Mouse (Mus musculus): ENCODE measurements around the gene Zfp784. TPM values are rescaled to one million over a fixed set of nuclear protein-coding genes. Genes with fewer than 3 reads are reported as not detected.

Zfp784 gene
- polyA plus RNA-seq (2012; rRNA removed): 1.6 and 1.7 TPM in 2 replicates

DNA sequence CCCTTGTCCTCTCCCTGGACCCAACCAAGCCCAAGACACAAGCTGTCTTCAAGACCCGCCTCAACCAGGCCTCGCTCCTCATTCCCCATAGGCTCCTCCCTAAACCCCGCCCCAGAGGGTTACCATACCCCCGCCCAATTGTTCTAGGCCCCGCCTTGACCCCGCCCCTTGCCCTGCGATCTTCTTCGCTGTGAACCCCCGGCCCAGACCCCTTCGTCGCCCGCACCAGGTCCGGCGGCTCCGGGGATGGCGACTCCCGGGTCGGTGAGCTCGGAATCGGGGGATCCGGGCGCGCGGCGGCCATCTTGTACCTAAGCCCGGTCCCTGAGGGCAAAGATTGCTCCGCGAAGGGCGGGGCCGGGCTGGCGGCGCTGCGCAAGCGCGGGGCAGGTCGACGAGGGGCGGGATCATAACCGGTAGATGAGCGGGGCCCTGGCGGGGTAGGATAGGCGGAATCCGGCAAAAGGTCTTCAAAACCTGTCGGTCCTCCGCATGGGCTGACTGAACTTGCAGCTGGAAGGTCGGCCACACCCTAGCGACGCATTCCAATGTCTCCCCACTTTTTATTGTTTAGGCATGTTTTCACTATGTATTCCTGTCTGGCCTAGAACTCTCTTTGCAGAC lies at the start of gene Zfp784:
Gene Zfp784 (minus strand): TSS at position 338 of the 624 bp plus-strand sequence.

GRCm38 (mm10) chr7:5080010-5080751 lies 41.9 kb upstream of the Zfp784 start, which contains the start of gene Epn1:
Gene Epn1, plus strand, starts transcription at chr7:5080235.

DNA sequence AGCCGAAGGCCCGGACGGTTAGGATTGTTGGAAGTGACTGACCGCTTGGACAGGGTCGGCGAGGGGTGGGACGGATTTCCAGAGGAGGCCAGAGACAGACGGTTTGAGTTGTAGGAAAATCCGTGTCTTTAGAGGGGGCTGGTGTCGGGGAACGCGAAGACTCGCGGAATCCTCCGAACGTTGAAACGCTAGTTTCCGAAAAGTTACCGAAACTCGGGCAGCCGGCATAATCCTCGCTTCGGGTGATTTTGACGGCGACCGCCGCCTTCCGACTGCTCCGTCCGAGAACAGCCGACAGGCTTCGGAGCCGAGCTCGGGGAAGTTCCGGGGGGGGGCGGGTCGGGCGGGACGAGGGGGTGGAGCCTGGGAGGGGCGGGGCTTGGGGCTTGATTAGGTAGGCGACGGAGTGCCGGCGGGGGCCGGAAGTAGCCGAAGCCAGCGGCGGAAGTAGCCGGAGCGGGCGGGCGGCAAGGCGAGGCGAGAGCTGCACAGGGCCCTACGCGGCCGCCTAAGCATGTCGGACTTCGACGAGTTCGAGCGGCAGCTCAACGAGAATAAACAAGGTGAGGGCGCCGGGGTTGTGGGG lies 23.6 kb upstream of the Zfp784 start, which contains the start of gene U2af2:
Gene U2af2 (plus strand): TSS at position 370 of the 586 bp plus-strand sequence.

DNA sequence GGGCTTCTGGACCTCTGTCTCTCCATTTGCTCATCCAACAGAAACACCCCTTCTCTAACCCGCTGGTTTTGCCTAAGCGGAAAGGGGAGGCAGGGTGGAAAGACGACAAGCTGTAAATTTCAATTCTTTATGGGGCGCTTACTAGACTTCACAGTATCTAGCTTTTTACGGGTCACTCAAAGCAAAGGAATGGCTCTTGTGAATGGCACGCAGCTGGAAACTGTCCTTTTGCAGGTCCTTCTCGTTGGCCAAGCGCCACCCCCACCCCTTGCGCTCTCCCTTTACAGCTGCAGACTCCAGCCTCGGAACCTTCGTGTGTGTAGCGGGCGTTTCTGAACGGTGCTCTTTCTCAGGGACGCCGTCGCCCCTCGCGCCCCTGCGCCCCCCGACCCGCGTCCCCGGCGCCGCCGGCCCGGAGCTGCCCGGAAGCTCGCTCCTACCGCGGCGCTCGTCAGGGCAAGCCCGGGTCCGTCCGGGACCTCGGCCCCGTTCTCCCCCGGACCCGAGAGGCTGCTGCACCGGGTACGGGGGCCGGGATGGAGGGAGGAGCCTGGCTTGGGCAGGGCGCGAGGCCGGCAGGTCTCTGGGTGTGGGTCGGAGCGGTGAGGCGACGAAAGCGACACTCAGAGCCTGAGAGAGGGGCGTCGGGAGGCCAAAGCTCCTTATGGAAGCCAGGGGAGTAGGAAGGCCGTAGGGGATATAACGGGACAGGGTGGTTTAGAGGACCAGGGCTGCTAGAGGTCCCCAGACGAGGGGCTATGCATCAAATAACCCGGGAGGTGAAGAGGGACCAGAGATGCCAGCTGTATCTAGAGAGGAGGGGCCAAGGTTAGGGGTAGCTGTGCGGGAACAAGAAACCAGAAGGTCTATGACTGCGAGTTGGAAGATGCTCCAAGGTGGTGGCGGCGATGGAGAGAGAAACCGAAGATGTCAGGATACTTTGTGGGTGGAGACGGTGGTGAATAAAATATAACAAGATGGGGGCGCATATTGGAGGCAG lies 13.2 kb upstream of the Zfp784 start, which contains the start of gene Zfp580:
Gene Zfp580 (plus strand): TSS at position 346 of the 1,000 bp plus-strand sequence.

DNA sequence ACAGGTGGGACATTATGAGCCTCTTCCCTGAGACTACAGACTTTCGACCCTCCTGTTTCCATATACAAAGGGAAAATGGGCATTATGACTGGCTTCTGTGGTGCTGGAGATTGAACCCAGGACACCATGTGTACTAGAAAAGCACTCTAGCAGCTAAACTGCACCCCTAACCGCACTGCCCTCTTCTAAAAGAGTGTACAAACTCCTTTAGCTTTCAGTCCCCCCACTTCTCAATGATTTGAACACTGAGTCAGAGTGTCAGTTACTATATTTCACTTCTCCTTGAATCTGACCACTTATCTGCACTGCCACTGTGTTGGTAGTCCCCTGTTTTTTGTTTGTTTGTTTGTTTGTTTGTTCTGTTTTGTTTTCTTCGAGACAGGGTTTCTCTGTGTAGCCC lies 4.4 kb downstream of the Zfp784 start, which contains the start of gene 4632433K11Rik:
Gene 4632433K11Rik (plus strand): TSS at position 301 of the 400 bp plus-strand sequence.

GRCm38 (mm10) chr7:5020000-5020681 lies 18.1 kb downstream of the Zfp784 start, which contains the start of the genes Zfp865 and Ccdc106:
Gene Zfp865, plus strand, starts transcription at chr7:5020376.
Gene Ccdc106, plus strand, starts transcription at chr7:5020553.

DNA sequence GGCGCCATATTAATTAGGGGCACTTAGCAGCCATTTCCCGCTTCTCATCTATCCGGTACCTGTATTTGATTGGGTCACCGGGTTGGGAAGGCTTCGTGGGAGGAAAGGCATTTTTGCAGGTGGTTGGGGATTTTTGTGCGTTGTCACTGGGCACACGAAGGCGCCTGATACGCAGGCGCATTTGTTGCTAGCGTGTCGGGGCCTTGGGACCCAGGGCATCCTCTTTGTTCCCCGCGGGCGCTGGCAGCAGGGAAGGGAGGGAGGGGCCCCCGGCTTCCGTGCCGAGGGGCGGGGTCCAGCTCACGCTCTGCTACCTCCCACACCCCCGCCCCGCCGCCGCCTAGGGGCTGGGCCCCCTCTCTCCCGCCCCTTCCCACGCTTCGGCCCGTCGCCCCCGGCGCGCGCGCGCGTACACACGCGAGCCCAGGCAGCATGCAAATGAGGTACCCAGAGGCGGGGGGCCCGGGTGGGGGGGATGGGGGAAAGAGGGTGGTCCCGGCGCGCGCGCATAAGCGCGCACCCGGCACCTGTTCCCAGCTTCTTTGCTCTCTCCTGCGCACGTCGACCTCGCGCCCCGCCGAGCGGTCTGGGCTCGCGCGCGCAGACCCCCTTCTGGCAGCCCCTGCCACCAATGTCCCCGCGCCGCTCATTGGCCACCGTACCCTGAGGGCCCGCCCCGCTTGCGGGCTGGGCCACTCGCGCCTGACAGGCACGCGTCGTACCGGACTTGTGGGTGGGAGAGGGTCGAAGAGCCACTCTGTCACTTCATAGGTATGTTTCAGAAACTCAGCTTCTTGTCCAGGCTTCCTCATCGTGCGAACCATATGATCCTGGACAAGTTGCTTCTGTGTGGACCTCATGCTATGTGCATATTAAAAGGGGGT lies 22.9 kb downstream of the Zfp784 start, which contains the start of gene Gm44973:
Gene Gm44973 (plus strand): TSS at position 379 of the 884 bp plus-strand sequence.

DNA sequence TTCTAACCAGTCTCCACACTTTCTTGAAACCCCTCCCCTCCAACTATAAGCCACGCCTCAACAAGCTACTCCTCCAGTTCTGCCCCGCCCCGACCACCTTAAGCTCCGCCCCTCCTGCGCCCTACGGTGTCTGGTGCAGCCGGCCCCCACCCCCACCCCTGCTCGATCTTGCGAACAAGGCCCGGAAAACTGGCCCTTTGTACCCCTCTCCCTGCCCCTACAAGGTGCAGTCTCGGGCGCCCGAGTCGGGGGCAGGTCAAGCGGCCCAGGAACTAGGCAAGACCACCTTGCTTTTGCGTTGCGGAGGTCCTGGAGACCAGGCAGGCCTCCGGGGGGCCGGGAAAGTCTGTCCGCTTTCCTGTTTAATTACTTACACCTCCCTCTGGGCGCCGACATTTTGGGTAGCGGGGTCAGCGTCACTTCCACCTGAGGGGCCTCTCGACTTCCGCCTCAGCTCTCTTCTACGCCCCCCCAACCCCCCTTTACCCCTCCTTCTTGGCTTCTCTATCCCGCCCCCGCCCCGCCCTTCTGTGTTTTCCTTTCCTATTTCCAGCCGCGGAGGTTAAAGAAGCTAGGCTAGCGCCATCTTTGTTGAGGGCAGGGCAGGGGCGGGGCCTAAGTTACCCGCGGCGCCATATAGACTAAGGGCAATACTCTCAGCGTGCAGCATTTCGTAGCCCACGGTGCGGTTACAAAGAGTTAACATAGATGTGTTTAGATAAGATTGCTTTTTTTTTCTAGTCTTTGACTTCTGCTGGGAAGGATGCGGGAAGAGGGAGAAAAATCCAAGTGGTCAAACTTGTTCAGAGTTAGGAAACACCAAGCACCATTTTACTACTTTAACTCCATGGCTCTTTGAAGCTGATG lies 23.8 kb downstream of the Zfp784 start, which contains the start of the genes Zfp524 and Fiz1:
Gene Zfp524 (plus strand): TSS at position 165 of the 867 bp plus-strand sequence.
Gene Fiz1 (minus strand): TSS at position 447 of the 867 bp plus-strand sequence.

DNA sequence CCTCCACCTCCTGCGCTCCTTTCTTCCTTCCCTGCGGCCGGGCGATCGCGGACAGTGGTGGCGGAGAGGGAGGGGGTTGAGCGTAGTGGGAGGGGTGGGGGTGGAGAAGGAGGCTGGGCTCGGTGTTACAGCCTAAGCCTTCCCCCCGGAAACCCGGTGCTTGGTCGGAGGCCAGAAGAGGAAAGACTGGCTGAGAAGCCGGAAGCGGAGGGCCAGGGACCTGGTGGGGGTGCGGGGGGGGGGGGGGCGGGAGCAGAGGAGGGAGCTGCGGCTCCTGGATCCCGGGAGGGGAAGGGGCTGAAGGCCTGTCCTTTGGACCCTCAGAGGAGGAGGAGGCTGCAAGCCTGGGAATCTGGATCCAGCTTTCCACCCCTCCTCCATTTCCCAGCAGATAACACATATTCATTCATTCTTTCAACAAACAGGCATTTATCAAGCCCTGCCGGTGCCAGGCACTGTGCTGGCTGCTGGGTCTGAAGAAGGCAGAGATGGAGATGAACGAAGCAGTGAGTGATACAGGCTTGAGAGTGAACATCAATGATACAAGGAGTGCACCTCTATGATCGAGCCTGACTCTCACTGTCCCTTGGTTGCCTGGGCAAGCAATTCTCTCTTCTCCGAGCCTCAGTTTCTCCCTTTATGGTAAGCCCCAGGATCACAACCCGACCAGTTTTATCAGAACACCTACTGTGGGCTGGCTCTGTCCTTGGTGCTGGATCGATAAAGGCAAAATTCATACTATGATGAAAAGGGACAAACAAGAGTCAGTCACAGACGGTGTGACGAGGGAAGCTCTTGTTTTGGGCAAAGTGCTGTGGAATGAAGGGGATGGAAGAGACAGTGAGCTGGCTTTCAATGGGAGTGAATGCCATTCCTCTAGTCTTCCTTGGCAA lies 42.0 kb downstream of the Zfp784 start, which contains the start of gene Zfp579:
Gene Zfp579 (minus strand): TSS at position 156 of the 893 bp plus-strand sequence.

Other genes with a start within 250 kb of the Zfp784 start
- 11.3 and 11.9 TPM in 2 replicates for gene Tmem238, start 248.8 kb downstream of the Zfp784 start, polyA plus RNA-seq (2012; rRNA removed)
- 244 and 284 TPM in 2 replicates for gene Rpl28, start 245.6 kb downstream of the Zfp784 start, polyA plus RNA-seq (2012; rRNA removed)
- gene Ube2s, start 225.9 kb downstream of the Zfp784 start, polyA plus RNA-seq (2012; rRNA removed): 252 and 281 TPM in 2 replicates
- 0.08 and 0.18 TPM in 2 replicates for gene Shisa7, start 193.8 kb downstream of the Zfp784 start, polyA plus RNA-seq (2012; rRNA removed)
- gene Isoc2b, start 168.2 kb downstream of the Zfp784 start, polyA plus RNA-seq (2012; rRNA removed): 5.7 and 6.4 TPM in 2 replicates
- gene Isoc2a, start 161.3 kb downstream of the Zfp784 start, polyA plus RNA-seq (2012; rRNA removed): 29.3 and 33.2 TPM in 2 replicates
- gene Gm36210, start 131.9 kb downstream of the Zfp784 start, polyA plus RNA-seq (2012; rRNA removed): 0.03 and 0.05 TPM in 2 replicates
- gene Zfp628, start 123.2 kb downstream of the Zfp784 start, polyA plus RNA-seq (2012; rRNA removed): 2.1 and 2.5 TPM in 2 replicates
- gene Nat14, start 116.4 kb downstream of the Zfp784 start, polyA plus RNA-seq (2012; rRNA removed): 0.61 and 0.77 TPM in 2 replicates
- 0.25 and 0.30 TPM in 2 replicates for gene Ssc5d, start 112.7 kb downstream of the Zfp784 start, polyA plus RNA-seq (2012; rRNA removed)
- gene Sbk2, start 74.0 kb downstream of the Zfp784 start, polyA plus RNA-seq (2012; rRNA removed): 0.06 TPM in 1 of 2 replicates, not detected in the other
- 0.01 TPM in 2 replicates for gene Sbk3, start 67.3 kb downstream of the Zfp784 start, polyA plus RNA-seq (2012; rRNA removed)
- 8.2 and 11.4 TPM in 2 replicates for gene Zfp579, start 42.3 kb downstream of the Zfp784 start, polyA plus RNA-seq (2012; rRNA removed)
- gene Zfp524, start 24.0 kb downstream of the Zfp784 start, polyA plus RNA-seq (2012; rRNA removed): 10.6 and 11.9 TPM in 2 replicates
- gene Fiz1, start 23.7 kb downstream of the Zfp784 start, polyA plus RNA-seq (2012; rRNA removed): 11.8 and 13.2 TPM in 2 replicates
- 0.10 TPM in 1 of 2 replicates, not detected in the other for gene Gm44973, start 22.9 kb downstream of the Zfp784 start, polyA plus RNA-seq (2012; rRNA removed)
- 5.6 and 7.4 TPM in 2 replicates for gene Zfp865, start 18.1 kb downstream of the Zfp784 start, polyA plus RNA-seq (2012; rRNA removed)
- gene Ccdc106, start 17.9 kb downstream of the Zfp784 start, polyA plus RNA-seq (2012; rRNA removed): 0.32 and 0.41 TPM in 2 replicates
- gene 4632433K11Rik, start 4.3 kb downstream of the Zfp784 start, polyA plus RNA-seq (2012; rRNA removed): not detected in 2 replicates
- 1.6 TPM in 2 replicates for gene Zfp580, start 13.1 kb upstream of the Zfp784 start, polyA plus RNA-seq (2012; rRNA removed)
- 90.0 and 99.7 TPM in 2 replicates for gene U2af2, start 23.7 kb upstream of the Zfp784 start, polyA plus RNA-seq (2012; rRNA removed)
- 42.2 and 48.3 TPM in 2 replicates for gene Epn1, start 41.8 kb upstream of the Zfp784 start, polyA plus RNA-seq (2012; rRNA removed)
- not detected in 2 replicates for gene Rfpl4, start 78.5 kb upstream of the Zfp784 start, polyA plus RNA-seq (2012; rRNA removed)
- gene Rasl2-9, start 87.5 kb upstream of the Zfp784 start, polyA plus RNA-seq (2012; rRNA removed): 0.56 and 0.59 TPM in 2 replicates
- gene Vmn1r55, start 111.2 kb upstream of the Zfp784 start, polyA plus RNA-seq (2012; rRNA removed): not detected in 2 replicates
- gene Vmn1r56, start 158.3 kb upstream of the Zfp784 start, polyA plus RNA-seq (2012; rRNA removed): not detected in 2 replicates
- not detected in 2 replicates for gene Vmn1r57, start 180.0 kb upstream of the Zfp784 start, polyA plus RNA-seq (2012; rRNA removed)